Mouse (Mus musculus): ENCODE measurements around the gene Sdc3. TPM values are rescaled to one million over a fixed set of nuclear protein-coding genes. Genes with fewer than 3 reads are reported as not detected.
A peak's percentile ranks its signal among the peaks of the same experiment; 100 is the strongest.

Gene Sdc3
- total and polyA plus RNA-seq, 3 experiments: 32.7 to 51.9 (median 38.3) TPM

DNA sequence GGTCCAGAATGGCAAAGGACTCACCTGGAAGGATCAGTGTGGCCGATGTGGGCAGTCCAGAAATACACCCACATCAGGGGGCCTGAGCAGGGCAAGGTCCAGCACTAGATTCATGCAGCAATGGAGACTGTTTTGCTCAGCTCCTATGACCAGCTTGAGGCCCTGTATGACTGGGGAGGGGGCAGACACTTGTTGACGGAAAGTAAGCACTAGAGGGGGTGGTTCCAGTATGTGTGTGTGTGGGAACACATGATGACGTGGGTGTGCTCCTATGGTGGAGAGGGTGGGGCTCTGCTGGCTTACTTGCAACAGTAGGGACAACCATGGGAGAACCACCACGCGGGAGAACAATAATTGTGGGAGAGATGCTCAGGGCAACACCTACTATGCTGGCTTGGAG lies 70.2 kb downstream of the Sdc3 start:
- Histone ChIP-seq H3K27ac (no peak overlapping the region), H3K4me1 (ENCODE audit: control insufficient read depth, insufficient read depth, low read length) (peaks cover 4% of the 10 kb centered on the region), H3K36me3 (ENCODE audit: control insufficient read depth, insufficient read depth, low read length) (no peaks in the 10 kb centered on the region), H3K79me2 (replicated peaks; ENCODE audit: control insufficient read depth, insufficient read depth, low read length) (no peaks in the 10 kb centered on the region), H3K9ac (ENCODE audit: low read depth, low read length) (no peak overlapping the region), H3K27me3 (ENCODE audit: control insufficient read depth, insufficient read depth, low read length) (no peaks in the 10 kb centered on the region), H3K4me3 (no peak overlapping the region)
- 84% methylated on average over 5 of the region's 5 CpGs for WGBS
- DNase-seq: no peak
- intact Hi-C loops (cut with DNase I): no loop called here
- no peak for TF ChIP-seq EP300 (IDR thresholded peaks at IDR 0.05; ENCODE audit: insufficient read depth, low read depth, low read length)
- no peak for TF ChIP-seq POLR2A (IDR thresholded peaks at IDR 0.05; ENCODE audit: insufficient read depth, low read depth, low read length)
- no peak for TF ChIP-seq CTCF (IDR thresholded peaks at IDR 0.05)

DNA sequence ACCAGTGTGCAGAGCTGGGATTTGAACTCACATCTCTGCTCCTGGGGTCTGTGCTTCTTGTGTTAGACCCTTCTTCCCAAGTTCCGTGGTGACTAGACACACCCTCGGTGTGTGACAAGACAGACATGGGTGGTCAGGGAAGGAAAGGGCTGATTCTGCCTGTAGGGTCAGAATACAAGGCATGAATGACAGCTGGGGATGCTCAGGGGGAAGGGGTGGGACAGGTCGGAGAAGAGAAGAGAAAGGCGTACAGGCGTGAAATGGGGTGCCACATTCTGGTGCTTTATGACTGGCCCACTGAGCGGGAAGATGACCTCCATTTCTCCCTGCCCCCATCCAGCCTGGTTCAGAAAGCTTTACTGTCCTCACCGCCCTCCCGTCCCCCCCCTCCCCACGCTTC lies 73.1 kb downstream of the Sdc3 start:
- Histone ChIP-seq H3K36me3 (ENCODE audit: control insufficient read depth, insufficient read depth, low read length) (no peaks in the 10 kb centered on the region), H3K9ac (ENCODE audit: low read depth, low read length) (no peak overlapping the region), H3K27ac (no peak overlapping the region), H3K4me1 (ENCODE audit: control insufficient read depth, insufficient read depth, low read length) (peaks cover 4% of the 10 kb centered on the region), H3K27me3 (ENCODE audit: control insufficient read depth, insufficient read depth, low read length) (no peaks in the 10 kb centered on the region), H3K4me3 (no peak overlapping the region), H3K79me2 (replicated peaks; ENCODE audit: control insufficient read depth, insufficient read depth, low read length) (no peaks in the 10 kb centered on the region)
- DNase-seq: no peak
- TF ChIP-seq EP300 (IDR thresholded peaks at IDR 0.05; ENCODE audit: insufficient read depth, low read depth, low read length): no peak
- no peak for TF ChIP-seq POLR2A (IDR thresholded peaks at IDR 0.05; ENCODE audit: insufficient read depth, low read depth, low read length)
- no peak for TF ChIP-seq CTCF (IDR thresholded peaks at IDR 0.05)
- intact Hi-C loops (cut with DNase I): no loop called here
- 57% methylated on average over 6 of the region's 9 CpGs for WGBS

DNA sequence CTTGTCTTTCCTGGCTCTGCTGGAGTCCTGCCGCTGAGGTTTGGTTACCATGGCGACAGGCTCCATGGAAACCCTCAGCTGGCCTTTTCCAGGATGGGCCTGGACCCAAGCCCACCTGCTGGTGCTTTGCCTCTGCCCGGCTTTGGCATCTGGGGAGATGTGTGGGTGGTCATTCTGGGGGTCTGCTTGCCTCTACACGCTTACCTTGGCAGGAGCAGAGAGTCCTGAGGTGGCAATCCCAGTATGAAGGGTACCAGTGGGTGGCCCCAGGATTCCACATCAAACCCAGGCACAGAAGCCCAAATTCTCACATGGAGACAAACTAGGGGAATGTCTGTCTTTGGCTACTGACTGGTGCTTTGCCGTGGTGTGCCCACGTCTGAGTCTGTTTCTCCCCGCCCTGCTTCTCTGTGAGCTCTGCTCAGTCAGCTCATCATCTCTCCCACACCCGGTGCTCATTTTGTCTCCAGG lies 73.6 kb downstream of the Sdc3 start:
- Histone ChIP-seq H3K4me1 (ENCODE audit: control insufficient read depth, insufficient read depth, low read length) (peaks cover 4% of the 10 kb centered on the region), H3K27me3 (ENCODE audit: control insufficient read depth, insufficient read depth, low read length) (no peaks in the 10 kb centered on the region), H3K4me3 (no peak overlapping the region), H3K9ac (ENCODE audit: low read depth, low read length) (no peak overlapping the region), H3K36me3 (ENCODE audit: control insufficient read depth, insufficient read depth, low read length) (no peaks in the 10 kb centered on the region), H3K79me2 (replicated peaks; ENCODE audit: control insufficient read depth, insufficient read depth, low read length) (no peaks in the 10 kb centered on the region), H3K27ac (no peak overlapping the region)
- TF ChIP-seq POLR2A (IDR thresholded peaks at IDR 0.05; ENCODE audit: insufficient read depth, low read depth, low read length) (no peak), CTCF (IDR thresholded peaks at IDR 0.05) (no peak), EP300 (IDR thresholded peaks at IDR 0.05; ENCODE audit: insufficient read depth, low read depth, low read length) (no peak)
- intact Hi-C loops (cut with DNase I): no loop called here
- WGBS: 43% methylated on average over 8 of the region's 8 CpGs
- no peak for DNase-seq

DNA sequence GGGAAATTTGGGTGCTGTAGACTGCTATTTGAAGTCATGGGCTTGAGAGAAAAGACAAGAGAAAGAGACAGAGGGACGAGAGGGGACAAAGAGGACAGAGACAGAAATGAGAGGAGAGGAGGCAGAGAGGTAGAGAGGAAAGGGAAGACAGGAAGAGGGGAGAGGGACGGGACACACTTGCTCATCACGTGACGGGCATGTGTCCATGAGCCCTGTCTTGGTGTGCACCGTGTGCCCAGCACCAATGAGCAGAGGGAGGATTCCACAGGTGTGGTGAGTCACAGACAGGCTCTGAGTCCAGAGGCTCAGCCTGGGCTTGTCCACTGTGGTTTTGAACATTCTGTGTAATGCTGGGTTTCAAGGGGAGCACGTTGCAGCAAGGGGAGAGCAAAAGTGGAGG lies 75.6 kb downstream of the Sdc3 start:
- Histone ChIP-seq H3K4me1 (ENCODE audit: control insufficient read depth, insufficient read depth, low read length) (no peaks in the 10 kb centered on the region), H3K9ac (ENCODE audit: low read depth, low read length) (no peak overlapping the region), H3K36me3 (ENCODE audit: control insufficient read depth, insufficient read depth, low read length) (no peaks in the 10 kb centered on the region), H3K79me2 (replicated peaks; ENCODE audit: control insufficient read depth, insufficient read depth, low read length) (no peaks in the 10 kb centered on the region), H3K27me3 (ENCODE audit: control insufficient read depth, insufficient read depth, low read length) (no peaks in the 10 kb centered on the region), H3K4me3 (no peak overlapping the region), H3K27ac (no peak overlapping the region)
- no peak for DNase-seq
- no peak for TF ChIP-seq CTCF (IDR thresholded peaks at IDR 0.05)
- TF ChIP-seq POLR2A (IDR thresholded peaks at IDR 0.05; ENCODE audit: insufficient read depth, low read depth, low read length): no peak
- TF ChIP-seq EP300 (IDR thresholded peaks at IDR 0.05; ENCODE audit: insufficient read depth, low read depth, low read length): no peak
- intact Hi-C loops (cut with DNase I): no loop called here
- 57% methylated on average over 6 of the region's 6 CpGs for WGBS

DNA sequence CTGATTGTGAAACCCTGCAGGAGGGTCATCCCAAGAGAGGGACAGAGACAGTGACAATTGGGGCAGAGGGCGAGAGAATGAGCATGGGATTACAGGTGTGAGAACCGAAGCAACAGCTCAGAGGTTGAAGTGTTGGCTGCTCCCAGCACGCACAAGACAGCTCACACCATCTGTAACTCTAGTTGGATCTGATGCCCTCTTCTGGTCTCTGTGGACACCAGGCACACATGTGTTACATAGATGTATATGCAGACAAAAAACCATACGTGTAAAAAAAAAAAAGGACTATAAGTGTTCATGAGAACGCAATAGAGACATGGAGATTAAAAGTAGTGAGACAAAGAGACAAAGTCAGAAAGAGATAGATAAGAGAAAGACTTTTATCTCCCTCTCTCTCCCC lies 76.5 kb downstream of the Sdc3 start:
- Histone ChIP-seq H3K36me3 (ENCODE audit: control insufficient read depth, insufficient read depth, low read length) (no peaks in the 10 kb centered on the region), H3K79me2 (replicated peaks; ENCODE audit: control insufficient read depth, insufficient read depth, low read length) (no peaks in the 10 kb centered on the region), H3K9ac (ENCODE audit: low read depth, low read length) (no peak overlapping the region), H3K4me1 (ENCODE audit: control insufficient read depth, insufficient read depth, low read length) (no peaks in the 10 kb centered on the region), H3K27me3 (ENCODE audit: control insufficient read depth, insufficient read depth, low read length) (no peaks in the 10 kb centered on the region), H3K4me3 (no peak overlapping the region), H3K27ac (no peak overlapping the region)
- intact Hi-C loops (cut with DNase I): no loop called here
- 38% methylated on average over 5 of the region's 5 CpGs for WGBS
- no peak for DNase-seq
- TF ChIP-seq EP300 (IDR thresholded peaks at IDR 0.05; ENCODE audit: insufficient read depth, low read depth, low read length) (no peak), CTCF (IDR thresholded peaks at IDR 0.05) (peak; percentile 57)

DNA sequence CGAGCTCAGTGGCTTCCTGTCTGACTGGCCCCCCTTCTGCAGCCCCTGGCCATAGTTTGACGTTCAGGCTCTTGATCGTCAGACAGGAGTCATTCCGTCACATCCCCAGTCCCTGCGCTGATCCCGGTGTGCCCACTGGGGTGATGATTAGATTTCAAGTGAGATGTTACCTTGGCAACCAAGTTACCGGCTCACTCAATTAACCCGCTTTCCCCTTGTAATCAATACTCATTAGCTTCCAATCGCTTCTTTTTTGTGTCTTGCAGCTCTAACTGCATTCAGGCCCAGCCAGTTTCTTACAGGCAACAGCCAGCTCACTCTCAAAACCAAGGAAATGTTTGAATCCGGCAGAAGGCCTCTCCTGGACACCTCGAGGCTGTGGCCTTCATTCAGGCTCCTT lies 80.1 kb downstream of the Sdc3 start:
- no peak for TF ChIP-seq CTCF (IDR thresholded peaks at IDR 0.05)
- TF ChIP-seq EP300 (IDR thresholded peaks at IDR 0.05; ENCODE audit: insufficient read depth, low read depth, low read length): no peak
- no peak for TF ChIP-seq POLR2A (IDR thresholded peaks at IDR 0.05; ENCODE audit: insufficient read depth, low read depth, low read length)
- DNase-seq: no peak
- intact Hi-C loops (cut with DNase I): no loop called here
- no peaks in the 10 kb centered on the region for H3K4me1 ChIP-seq (ENCODE audit: control insufficient read depth, insufficient read depth, low read length)
- no peak overlapping the region for H3K4me3 ChIP-seq
- H3K79me2 ChIP-seq (replicated peaks; ENCODE audit: control insufficient read depth, insufficient read depth, low read length): no peaks in the 10 kb centered on the region
- WGBS: 80% methylated on average over 11 of the region's 11 CpGs
- no peak overlapping the region for H3K27ac ChIP-seq
- H3K36me3 ChIP-seq (ENCODE audit: control insufficient read depth, insufficient read depth, low read length): no peaks in the 10 kb centered on the region
- no peak overlapping the region for H3K9ac ChIP-seq (ENCODE audit: low read depth, low read length)
- H3K27me3 ChIP-seq (ENCODE audit: control insufficient read depth, insufficient read depth, low read length): no peaks in the 10 kb centered on the region

Data from heart, adult 2 months (tissue).